Mouse (Mus musculus): ENCODE results near the gene Syngr1.

The Syngr1 gene

DNA sequence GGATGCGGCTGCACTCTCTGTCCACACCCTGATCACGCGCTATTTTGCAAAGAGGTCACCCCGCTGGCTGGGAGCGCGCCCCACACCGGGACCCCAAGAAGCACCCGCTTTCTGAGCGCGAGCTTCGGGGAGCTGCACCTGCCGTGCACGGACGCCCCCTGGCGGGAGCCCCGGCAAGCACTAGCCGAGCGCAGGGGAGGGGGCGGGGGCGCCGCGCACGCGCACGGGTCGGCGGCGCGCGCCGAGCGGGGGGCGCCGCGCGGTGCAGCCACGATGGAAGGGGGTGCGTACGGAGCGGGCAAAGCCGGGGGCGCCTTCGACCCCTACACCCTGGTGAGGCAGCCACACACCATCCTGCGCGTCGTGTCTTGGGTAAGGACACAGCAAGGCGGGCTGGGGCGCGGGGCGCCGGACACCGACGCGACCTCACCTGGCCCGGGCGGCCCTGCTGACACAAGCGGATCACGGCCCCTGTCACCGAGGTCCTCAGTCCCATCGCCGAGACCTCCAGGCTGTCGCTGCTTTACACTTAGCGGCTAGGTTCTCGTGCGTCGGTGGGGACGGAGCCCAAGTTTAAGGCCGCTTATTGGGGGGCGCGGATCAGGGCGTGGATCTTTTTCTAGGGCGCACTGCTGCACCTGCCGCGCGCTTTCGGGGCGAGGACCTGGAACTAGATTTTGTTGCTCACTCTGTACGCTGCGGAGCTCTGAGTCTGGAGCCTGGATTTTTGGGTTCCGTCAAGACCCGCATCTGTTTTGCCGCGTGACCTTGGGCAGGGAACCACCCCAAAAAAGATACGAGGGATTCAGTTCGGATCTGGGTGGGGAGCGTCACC lies at the start of gene Syngr1, which contains the start of gene Rpl3:
TSS of gene Syngr1 (plus strand) at position 214 of the 835 bp plus-strand sequence.
TSS of gene Rpl3 (minus strand) at position 748 of the 835 bp plus-strand sequence.
- peak; percentile 80 for DNase-seq (ENCODE audit: low spot score)

DNA sequence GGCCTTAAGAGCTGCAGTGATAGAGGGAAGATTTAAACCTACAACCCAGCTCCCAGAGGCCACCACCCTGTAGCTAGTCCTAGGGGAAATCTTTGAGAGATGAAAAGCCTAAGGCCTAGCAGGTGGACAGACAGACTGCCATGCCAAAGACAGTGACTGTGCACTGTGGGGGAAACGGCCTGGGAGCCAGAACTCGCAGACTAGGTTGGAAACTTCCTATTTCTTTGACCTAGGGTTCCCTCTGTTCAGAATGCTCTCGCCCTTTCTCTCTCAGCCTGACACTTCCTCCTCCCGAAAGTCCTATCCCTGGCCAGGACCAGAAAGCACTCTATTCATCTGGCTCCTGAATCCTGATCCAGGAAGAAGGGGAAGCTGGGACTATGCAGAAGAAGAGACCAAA lies 49.0 kb upstream of the Syngr1 start:
- no peak for DNase-seq (ENCODE audit: low spot score)

DNA sequence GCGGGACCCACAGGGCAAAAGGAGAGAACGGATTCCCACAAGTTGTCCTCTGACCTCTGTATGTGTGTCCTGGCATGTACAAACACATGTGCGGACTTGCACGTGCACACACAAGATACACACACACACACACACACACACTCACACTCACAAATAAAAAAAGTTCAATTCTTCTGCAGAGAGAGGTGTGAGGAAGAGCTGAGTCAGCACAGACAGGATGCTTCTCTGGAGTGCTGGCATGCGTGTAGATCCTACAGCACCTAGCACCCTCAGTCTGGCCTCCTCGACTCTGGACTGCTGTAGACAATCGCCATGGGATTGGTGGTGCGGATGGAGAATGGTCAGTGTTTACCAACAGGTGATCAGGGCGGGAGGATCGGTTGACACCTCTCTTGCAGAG lies 46.9 kb upstream of the Syngr1 start:
- DNase-seq (ENCODE audit: low spot score): no peak

DNA sequence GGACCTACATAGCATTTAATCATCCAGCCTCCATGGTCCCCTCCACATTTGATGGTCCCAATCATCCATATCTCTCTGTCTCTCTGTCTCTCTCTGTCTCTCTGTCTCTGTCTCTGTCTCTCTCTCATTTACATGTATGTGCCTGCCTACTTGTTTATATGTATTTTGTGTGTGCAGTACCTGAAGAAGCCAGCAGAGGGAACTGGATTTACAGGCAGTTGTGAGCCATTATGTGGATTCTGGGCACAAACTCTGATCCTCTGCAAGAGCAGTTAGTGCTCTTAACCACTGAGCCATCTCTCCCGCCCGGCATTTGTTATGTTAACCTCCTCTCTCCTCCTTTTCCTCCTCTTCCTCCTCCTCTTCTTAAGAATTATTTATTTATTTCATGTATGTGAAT lies 45.4 kb upstream of the Syngr1 start:
- no peak for DNase-seq (ENCODE audit: low spot score)

DNA sequence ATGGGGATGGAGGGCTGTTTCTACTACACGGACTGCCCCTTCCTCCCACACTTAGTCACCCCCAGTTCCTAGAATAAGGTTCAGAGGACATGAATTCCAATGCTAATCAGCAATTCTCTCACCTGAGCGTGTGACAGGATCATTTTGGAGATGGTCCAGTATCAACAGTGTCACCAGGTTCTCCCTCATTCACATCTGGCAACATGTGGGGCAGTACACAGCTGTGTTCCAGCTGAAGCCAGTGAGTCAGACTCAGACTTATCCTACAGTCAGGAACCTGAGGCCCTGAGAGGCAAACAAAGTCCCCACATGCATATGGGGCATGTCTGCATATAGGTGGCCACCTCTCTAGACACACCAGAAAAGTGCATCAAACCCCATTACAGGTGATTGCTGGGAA lies 43.9 kb upstream of the Syngr1 start:
- DNase-seq (ENCODE audit: low spot score): no peak

DNA sequence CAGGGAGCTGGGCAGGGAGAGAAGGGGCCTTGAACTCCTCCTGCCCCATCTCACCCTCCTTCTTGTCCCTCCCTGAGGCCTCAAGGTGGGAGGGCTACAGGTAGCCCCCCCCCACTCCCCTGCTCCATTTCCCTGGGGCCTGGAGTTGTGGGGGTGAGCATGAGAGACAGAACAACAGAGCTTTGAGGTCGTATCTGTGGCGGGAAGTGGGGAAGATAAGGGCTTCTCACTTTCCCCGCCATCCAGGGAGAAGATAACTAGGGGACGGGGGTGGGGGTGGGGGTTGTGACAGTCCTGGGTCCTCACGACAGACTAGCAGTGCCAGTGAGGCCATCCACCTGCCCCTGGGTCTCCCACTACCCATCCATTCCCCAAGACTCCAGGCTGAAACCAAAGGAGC lies 43.2 kb upstream of the Syngr1 start:
- no peak for DNase-seq (ENCODE audit: low spot score)

DNA sequence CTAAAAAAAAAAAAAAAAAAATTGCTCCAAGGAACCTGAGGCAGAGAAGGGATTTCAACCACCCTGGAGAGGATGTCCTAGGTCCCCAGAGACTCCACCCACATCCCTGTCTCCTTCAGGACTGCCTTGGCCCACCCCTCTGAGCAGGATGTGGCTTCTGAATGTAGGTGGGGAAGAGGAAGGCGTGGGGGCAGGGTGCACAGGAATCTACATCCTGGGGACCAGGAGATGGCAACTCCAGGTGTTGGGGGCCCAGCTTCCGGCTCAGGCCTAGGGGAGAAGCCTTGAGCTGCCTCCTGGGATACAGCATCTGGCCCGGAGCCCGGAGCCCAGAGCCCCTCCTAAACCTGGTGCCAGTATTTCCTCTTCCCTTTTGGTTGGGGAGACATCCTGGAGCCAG lies 41.0 kb upstream of the Syngr1 start:
- DNase-seq (ENCODE audit: low spot score): no peak

DNA sequence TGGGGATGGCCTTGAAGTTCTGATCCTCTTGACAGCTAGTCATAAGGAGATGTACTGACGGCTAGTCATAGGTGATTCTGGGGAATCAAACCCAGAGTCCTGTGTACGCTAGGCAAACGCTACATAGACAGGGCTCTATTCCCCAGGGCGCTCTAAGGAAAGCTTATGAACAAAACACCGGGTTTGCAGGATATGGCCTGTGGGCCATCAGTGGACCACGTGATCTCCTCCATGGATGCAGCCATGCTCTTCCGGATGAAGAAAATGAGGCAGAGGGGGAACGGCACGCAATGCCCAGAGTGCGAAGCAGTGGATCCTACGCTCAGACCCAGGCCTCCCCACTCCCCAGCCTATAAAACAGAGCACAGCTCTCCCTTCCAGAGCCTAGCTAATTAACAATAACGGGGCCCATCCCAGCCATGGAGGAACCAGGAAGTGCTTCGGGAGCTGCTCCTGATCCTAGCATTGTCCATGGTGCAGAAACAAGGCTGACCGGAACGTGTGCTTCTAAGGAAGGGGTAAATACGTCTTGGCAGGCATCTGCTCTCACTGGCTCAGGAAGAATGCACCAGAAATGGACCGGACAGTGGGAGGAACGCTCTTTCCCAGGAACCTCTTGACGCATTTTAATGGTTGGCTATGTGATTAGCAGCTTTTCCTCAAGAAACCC lies 39.9 kb upstream of the Syngr1 start:
- DNase-seq (ENCODE audit: low spot score): no peak

DNA sequence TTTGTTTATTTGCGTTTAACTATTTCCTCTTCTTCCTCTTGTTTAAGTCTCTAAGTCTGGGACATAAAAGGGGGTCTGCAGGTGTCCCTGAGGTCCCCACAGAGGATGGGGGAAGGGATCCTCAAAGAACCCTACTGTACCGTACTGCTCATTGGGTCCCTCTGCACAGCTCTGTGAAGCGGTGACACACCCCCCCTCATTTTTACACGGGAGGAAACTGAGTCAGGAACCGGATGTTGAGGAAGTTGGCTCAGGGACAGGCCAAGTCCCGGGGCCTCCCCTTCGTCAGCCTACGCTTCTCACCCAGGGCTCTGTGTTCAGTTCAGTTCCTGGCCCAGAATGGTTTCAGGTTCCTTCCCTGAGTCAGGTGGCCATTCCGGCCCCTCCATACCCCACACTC lies 39.4 kb upstream of the Syngr1 start:
- no peak for DNase-seq (ENCODE audit: low spot score)

DNA sequence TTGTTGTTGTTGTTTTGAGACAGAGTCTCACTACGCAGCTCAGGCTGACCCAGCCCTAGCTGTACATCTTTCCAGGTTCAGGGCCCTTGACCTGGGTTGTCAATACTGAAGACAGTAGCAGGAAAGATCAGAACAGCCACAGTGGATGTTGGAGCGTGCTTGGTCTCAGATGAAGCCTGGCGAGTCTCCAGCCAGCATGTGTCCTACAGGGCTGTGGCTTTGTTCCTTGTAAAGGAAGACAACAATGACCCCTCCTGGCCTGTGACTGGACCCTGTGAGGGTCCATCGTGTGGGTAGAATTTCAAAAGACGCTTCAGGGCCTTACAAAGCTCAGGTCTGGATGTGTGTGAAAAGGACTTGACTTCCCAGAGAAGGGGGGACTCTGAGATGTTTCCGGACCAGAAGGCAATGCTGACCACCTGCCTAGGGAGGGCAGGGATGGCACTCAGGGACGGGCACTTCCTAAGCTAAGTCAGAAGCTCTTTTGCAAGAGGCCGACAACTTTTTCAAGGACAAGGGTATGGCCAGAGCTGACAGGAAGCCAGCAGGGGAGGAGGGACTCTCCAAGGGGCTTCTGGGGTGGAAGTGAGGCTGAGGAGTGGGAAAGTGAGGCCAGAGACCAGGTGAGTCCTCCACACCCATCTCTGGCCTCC lies 37.6 kb upstream of the Syngr1 start:
- no peak for DNase-seq (ENCODE audit: low spot score)

DNA sequence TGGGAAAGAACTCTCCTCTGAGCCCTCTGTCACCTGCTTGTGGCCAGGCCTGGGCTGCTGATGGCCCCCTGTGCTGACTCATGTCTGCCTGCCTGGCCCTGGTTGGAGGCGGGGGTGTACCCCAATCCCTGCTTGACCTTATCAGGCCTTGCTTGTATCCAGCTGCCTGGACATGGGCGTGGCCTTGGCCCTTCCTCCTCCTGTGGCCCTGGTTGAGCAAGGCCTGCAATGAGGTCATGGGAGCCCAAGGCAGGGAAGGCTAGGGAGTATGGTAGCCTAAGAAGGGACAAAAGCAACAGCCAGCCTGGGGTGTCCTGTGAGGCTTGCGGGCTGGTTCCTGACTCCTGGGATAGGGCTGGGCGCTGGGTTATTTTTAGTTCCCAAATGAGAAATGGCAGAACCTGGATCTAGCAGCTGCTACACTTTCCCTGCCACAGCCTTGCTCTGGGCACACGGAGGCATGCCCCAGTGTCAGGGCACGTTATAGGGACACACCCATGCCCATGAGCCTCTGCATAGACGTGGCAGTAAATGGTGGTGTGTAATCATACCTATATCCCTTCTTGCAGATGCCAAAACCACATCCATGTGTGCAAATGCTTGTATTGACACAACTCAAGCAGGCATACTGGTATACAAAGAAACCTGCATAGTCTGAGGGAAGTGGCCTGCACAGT lies 37.0 kb upstream of the Syngr1 start:
- DNase-seq (ENCODE audit: low spot score): peak; percentile 29

DNA sequence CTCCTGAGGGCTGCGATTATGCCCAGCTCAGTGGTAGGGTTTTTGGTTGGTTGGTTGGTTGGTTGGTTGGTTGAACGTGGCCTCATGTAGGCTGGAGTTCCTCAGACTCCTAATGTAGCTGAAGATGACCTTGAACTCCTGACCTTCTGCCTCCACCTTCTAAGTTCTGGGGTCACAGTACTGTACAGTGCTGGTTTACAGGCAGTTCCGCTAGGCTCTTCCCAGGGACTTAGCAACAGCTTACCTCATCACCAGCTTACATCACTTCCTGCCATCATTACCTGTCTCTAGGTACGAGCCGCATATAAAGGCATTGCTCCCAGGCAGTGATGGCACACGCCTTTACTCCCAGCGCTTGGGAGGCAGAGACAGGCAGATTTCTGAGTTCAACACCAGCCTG lies 33.0 kb upstream of the Syngr1 start:
- no peak for DNase-seq (ENCODE audit: low spot score)

DNA sequence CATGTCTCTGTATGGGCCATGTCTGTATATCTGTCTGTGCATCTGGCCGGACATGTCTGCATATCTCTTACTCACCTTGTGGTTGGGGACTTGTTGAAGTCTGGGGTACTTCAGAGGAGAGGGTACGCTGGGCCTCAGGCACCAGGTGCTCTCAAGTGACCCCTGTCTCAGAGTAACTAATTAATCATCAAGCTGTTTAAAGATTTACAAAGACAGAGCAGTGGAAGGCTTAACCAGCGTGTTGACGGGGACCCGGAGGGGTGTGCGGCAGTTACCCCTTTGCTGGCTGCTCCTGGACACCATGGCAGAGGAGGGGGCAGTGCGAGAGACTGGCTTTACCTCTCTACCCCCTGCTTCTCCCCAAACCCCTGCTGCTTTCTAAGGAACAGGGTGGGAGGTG lies 31.5 kb upstream of the Syngr1 start:
- DNase-seq (ENCODE audit: low spot score): no peak

DNA sequence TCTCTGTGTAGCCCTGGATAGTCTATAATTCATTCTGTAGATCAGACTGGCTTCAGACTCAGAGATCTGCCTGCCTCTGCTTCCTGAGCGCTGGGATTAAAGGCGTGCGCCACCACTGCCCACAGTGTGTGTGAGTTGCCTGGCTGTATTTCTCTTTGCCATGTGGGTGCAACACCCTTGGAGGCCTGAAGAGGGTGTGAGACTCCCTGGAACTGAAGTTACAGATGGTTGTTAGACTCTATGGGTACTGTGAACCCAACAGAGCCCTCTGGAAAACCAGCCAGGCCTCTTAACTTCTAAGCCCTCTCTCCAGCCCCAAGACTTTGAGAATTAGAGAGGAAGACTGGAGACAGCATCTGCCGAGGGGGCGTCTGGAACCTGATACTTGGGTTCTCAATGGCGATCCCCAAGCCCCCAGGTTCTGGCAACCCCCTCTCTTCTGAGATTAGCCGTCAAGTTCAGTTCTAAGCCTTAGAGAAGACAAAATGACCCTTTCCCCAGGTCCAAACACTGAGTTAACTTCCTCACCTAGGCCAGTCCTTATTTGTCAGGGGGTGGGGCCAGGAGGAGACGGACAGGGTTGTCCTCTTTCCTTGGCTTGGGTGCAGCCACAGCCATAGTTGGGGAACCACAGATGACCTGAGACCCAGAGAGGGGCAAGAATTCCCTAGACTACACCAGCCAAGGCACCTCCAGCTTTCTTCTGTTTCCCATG lies 30.6 kb upstream of the Syngr1 start:
- DNase-seq (ENCODE audit: low spot score): no peak

DNA sequence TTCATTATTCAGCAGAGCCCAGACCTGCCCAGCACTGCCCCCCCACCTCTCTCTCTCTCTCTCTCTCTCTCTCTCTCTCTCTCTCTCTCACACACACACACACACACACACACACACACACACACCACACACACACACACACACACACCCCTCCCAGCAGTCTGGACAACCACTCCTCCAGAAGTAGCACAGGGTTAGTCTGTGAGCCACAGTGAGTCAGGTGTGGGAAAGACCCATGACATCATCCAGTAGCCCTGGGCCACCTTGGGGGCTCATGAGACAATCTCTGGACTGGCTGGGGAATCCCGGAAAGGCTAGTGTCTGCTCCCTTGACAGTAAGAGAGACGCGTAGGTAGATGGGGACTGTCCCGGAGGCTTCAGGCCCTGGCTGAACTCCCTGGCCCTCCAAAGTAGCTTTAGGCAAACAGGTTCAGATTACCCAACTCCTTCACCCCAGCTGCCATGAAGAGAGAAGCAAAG lies 30.0 kb upstream of the Syngr1 start:
- DNase-seq (ENCODE audit: low spot score): no peak

DNA sequence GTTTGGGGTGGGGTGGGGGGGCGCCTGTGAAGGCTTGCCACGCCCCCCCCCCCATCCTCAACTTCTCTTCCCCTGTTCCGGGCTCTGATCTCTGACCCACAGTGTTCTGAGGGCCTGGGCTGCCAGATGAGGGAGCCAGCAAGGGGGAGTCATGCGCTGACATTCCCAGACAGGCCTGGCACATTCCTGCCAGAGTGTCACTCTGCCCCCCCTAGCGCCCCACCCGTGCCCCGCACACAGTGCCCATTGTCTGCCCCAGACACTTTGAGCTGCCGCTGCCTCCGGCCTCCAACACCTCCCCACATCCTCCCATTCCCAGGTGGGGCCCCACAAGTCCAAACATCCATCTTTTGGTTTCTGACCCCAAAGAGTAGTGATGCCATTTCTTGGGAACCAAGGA lies 28.8 kb upstream of the Syngr1 start:
- DNase-seq (ENCODE audit: low spot score): no peak

DNA sequence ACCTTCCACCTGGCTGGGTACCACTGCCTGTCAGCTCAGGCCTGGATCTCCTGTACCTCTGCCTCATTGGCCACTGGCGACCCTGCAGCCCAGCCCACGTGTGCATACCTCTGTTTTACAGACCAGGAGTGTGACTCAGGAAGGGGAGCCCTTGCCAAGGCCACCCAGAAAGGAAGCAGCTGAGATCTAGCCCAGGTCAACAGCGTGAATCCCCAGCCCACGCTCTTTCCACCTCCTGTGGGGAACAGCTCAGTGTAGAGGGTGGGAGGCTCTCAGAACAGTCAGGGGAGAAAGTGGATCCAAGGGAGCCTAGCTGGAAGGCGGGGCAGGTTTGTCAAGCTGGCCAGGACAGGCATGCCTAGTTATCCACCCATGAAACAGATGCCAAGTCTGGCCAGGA lies 28.3 kb upstream of the Syngr1 start:
- DNase-seq (ENCODE audit: low spot score): no peak

DNA sequence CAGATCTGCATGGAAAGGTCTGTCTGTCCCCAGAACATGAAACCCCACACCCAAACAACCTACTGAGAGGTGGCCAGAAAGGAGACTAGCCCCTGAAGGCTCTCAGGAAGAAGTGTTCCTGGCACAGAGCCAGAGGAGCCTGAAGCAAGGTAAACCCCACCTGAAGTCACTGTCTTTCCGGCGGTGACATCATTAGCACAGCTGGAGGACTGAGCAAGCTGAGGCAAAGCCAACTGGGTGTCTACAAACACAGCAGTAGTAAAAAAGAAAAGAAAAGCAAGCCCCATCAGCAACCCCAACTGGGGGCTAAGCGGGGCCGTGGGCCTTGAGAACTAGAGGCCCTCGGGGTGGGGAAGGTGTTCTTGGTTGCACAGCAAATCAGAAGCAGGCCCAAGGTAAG lies 26.2 kb upstream of the Syngr1 start:
- no peak for DNase-seq (ENCODE audit: low spot score)

DNA sequence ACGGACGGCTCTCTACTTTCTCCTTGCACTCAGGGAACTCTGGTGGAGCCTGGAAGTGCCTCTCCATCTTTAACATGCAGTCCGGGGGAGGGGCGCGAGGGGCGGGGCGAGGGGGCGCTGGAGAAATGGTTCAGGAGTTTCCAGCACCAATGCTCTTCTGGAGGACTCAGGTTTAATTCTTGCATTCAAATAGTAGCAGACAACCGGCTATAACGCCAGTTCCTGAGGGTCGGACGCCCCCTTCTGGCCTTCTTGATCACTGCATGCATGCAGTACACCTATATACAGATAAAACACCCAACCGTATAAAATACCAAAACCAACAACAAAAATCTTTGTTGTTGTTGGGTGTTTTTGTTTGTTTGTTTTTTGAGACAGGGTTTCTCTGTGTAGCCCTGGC lies 25.7 kb upstream of the Syngr1 start:
- no peak for DNase-seq (ENCODE audit: low spot score)

DNA sequence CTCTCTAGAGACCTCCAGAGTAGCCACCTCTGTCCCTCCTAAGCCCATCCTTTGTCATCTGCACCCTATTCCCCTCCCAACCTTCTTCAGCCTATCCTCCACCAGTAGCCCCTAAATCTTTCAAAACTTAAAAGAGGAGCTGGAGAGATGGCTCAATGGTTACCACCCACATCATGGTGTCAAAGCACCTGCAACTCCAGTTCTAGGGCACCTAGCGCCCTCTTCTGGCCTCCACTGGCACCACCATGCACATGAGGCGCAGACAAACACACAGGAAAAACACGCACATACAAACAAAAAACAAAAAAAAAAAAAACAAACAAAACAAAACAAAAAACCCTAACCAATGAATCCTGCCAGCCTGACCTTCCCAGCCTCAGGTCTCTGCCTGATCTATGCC lies 24.6 kb upstream of the Syngr1 start:
- DNase-seq (ENCODE audit: low spot score): no peak

DNA sequence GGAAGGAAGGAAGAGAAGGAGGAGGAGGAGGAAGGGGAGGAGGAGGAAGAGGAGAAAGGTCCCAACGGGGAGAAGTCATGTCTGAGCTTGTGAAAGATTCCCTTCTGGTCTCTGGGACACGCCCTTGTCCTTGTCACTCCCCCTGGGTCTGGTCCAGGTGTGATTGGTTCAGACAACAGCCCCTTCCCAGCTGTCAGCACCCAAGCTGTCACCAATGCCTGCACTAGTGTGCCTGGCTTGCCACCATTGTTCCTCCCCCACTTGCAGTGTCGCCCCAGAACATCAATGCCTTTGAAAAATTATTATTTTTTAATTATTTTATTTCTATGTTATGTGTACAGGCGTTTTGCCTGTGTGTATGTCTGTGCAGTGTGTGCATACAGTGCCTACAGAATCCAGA lies 22.0 kb upstream of the Syngr1 start:
- DNase-seq (ENCODE audit: low spot score): no peak

All from urinary bladder, postnatal 25 days (tissue).